Mouse (Mus musculus) left cerebral cortex, adult 8-10 months (tissue): ENCODE results near the gene Bmp4. TPM values are rescaled to one million over a fixed set of nuclear protein-coding genes. Genes with fewer than 3 reads are reported as not detected.

Experiments used
- DNase-seq, 2 experiments: peaks; one replicate each; pipeline ENCODE4 v3.0.0; 2022; ENCODE audit warnings: low spot score in 2 of 2
- total RNA-seq, 4 experiments: library from RNA; stranded (reverse); gene quantifications; 2 replicates each; pipeline ENCODE4 v1.2.4; 2022

Gene Bmp4
- total RNA-seq, 4 experiments from 2014 or later: 2.9 to 7.5 (median 5.7) TPM

GRCm38 (mm10) chr14:46386478-46387356 is 3.8 kb downstream of the Bmp4 start:
- no peak for DNase-seq

- DNase-seq: no peak
Measured at GRCm38 (mm10) chr14:46385701-46386477, 4.6 kb downstream of the Bmp4 start.

- no peak for DNase-seq
Measured at GRCm38 (mm10) chr14:46384946-46385691, 5.3 kb downstream of the Bmp4 start.

- no peak for DNase-seq
Measured at GRCm38 (mm10) chr14:46381457-46381856, 9.0 kb downstream of the Bmp4 start.

- DNase-seq: no peak
Measured at GRCm38 (mm10) chr14:46380286-46380721, 10.2 kb downstream of the Bmp4 start.

- no peak for DNase-seq
Measured at GRCm38 (mm10) chr14:46379285-46379684, 11.2 kb downstream of the Bmp4 start, which contains the start of gene Gm15217. Gene Gm15217, plus strand, starts transcription at chr14:46379414.

GRCm38 (mm10) chr14:46375796-46376195 is 14.7 kb downstream of the Bmp4 start:
- DNase-seq: no peak

GRCm38 (mm10) chr14:46372452-46372851 is 18.0 kb downstream of the Bmp4 start:
- DNase-seq: no peak

- DNase-seq: no peak
Measured at GRCm38 (mm10) chr14:46363209-46363608, 27.3 kb downstream of the Bmp4 start.

- DNase-seq: no peak
Measured at GRCm38 (mm10) chr14:46357696-46358095, 32.8 kb downstream of the Bmp4 start.

- DNase-seq: no peak
Measured at GRCm38 (mm10) chr14:46357286-46357685, 33.2 kb downstream of the Bmp4 start.

GRCm38 (mm10) chr14:46344750-46345149 is 45.7 kb downstream of the Bmp4 start:
- no peak for DNase-seq

GRCm38 (mm10) chr14:46338801-46339200 is 51.7 kb downstream of the Bmp4 start:
- no peak for DNase-seq

Other genes with a start within 250 kb of the Bmp4 start
- not detected for gene Gm15217, start 11.3 kb downstream of the Bmp4 start, total RNA-seq